ENCODE assay signal across 10 mouse cellular contexts in genomic region chr2:71273955-71274679, GRCm38 (mm10).
A peak's percentile ranks its signal among the peaks of the same experiment; 100 is the strongest.
DNase-seq lines count a peak whose midpoint lies in the region; ATAC-seq and TF ChIP-seq lines count a peak whose summit lies in the region.
"Had no signal": no experiment of that assay in that cellular context is flagged by ENCODE, and none has a peak within 500 bp of the region (broad histone marks: within the 10 kb centered on the region; RNA-seq: fewer than 3 reads in every experiment).

No protein-coding gene starts in this region.

- H3K79me2 ChIP-seq in heart, adult 2 months (replicated peaks; ENCODE audit: control insufficient read depth, insufficient read depth, low read length), result no peaks in the 10 kb centered on the region

- no peaks in the 10 kb centered on the region for H3K4me1 ChIP-seq in heart, adult 2 months (ENCODE audit: control insufficient read depth, insufficient read depth, low read length)
- no peaks in the 10 kb centered on the region; the same call in 1 of the 2 replicates for H3K4me1 ChIP-seq in bone marrow, adult 2 months (ENCODE audit: control insufficient read depth, insufficient read depth, low read length)
- H3K4me1 ChIP-seq in heart, postnatal 0 days (ENCODE audit: control insufficient read depth, insufficient read depth), result peaks cover 4% of the 10 kb centered on the region; the same call in 1 of the 2 replicates
- peaks cover 12% of the 10 kb centered on the region for H3K4me1 ChIP-seq in liver, embryonic 16.5 days (ENCODE audit: control insufficient read depth, low read depth, low read length)
- no peaks in the 10 kb centered on the region for H3K4me1 ChIP-seq in hindbrain, embryonic 14.5 days (replicated peaks; ENCODE audit: control insufficient read depth, insufficient read depth, low read length)

- peak overlapping the region; percentile 24; the same call in 1 of the 2 replicates for H3K9ac ChIP-seq in heart, adult 2 months (ENCODE audit: low read depth, low read length)
- no peak overlapping the region for H3K9ac ChIP-seq in heart, postnatal 0 days (replicated peaks; ENCODE audit: low read depth, low read length)
- no peak overlapping the region for H3K9ac ChIP-seq in liver, embryonic 16.5 days (ENCODE audit: low read depth, low read length)
- H3K9ac ChIP-seq in hindbrain, embryonic 14.5 days, result no peak overlapping the region

- WGBS in heart, adult 2 months, result 48% methylated on average over 23 of the region's 23 CpGs
- 10% methylated on average over 23 of the region's 23 CpGs for WGBS in bone marrow, adult 2 months
- 59% methylated on average over 23 of the region's 23 CpGs for WGBS in heart, postnatal 0 days
- 42% methylated on average over 23 of the region's 23 CpGs for whole genome bisulfite sequencing in liver, embryonic 16.5 days (ENCODE audit: insufficient replicate concordance)
- WGBS in hindbrain, embryonic 14.5 days, result 73% methylated on average over 23 of the region's 23 CpGs

- no peak overlapping the region for H3K27ac ChIP-seq in heart, adult 2 months
- H3K27ac ChIP-seq in bone marrow, adult 2 months (ENCODE audit: control insufficient read depth, insufficient read depth, low read depth, low read length, poor library complexity), result peak overlapping the region; percentile 4; the same call in 1 of the 2 replicates
- peak overlapping the region; percentile 65 for H3K27ac ChIP-seq in heart, postnatal 0 days (ENCODE audit: low read depth)
- no peak overlapping the region for H3K27ac ChIP-seq in liver, embryonic 16.5 days (ENCODE audit: low read length)
- H3K27ac ChIP-seq in hindbrain, embryonic 14.5 days, result no peak overlapping the region

- H3K36me3 ChIP-seq in heart, adult 2 months (ENCODE audit: control insufficient read depth, insufficient read depth, low read length), result no peaks in the 10 kb centered on the region
- peaks cover 46% of the 10 kb centered on the region for H3K36me3 ChIP-seq in heart, postnatal 0 days (replicated peaks; ENCODE audit: control insufficient read depth, insufficient read depth, low read length)
- H3K36me3 ChIP-seq in liver, embryonic 16.5 days (ENCODE audit: control insufficient read depth, insufficient read depth), result no peaks in the 10 kb centered on the region
- H3K36me3 ChIP-seq in hindbrain, embryonic 14.5 days (replicated peaks; ENCODE audit: control insufficient read depth, insufficient read depth), result peaks cover 46% of the 10 kb centered on the region

- no peak for ATAC-seq in heart, postnatal 0 days (ENCODE audit: insufficient read depth, low read depth)
- ATAC-seq in liver, embryonic 16.5 days (ENCODE audit: low read depth), result peak; percentile 32; the same call in 1 of the 2 replicates
- ATAC-seq in hindbrain, embryonic 14.5 days (ENCODE audit: low FRiP score), result no peak

- 0 out of 2 replicates have a peak overlapping the region, but pooled peaks have one; percentile 11 for H3K4me2 ChIP-seq in heart, postnatal 0 days (ENCODE audit: low read depth, low read length)
- peak overlapping the region; percentile 12; the same call in 1 of the 2 replicates for H3K4me2 ChIP-seq in liver, embryonic 16.5 days (ENCODE audit: low read depth, low read length)
- no peak overlapping the region for H3K4me2 ChIP-seq in hindbrain, embryonic 14.5 days (replicated peaks)

- intact Hi-C loops in heart, adult 2 months (cut with DNase I), result no loop called here
- intact Hi-C loops in heart, postnatal 25 days (cut with DNase I), result no loop called here

- H3K4me3 ChIP-seq in heart, adult 2 months, result no peak overlapping the region
- H3K4me3 ChIP-seq in bone marrow, adult 2 months (replicated peaks; ENCODE audit: control insufficient read depth, low read depth, low read length), result peak overlapping the region; percentile 62
- H3K4me3 ChIP-seq in heart, postnatal 0 days (ENCODE audit: low read depth, low read length), result peak overlapping the region; percentile 18
- H3K4me3 ChIP-seq in liver, embryonic 16.5 days (ENCODE audit: low read depth, low read length), result peak overlapping the region; percentile 18; the same call in 1 of the 2 replicates
- H3K4me3 ChIP-seq in hindbrain, embryonic 14.5 days (replicated peaks; ENCODE audit: low read length), result no peak overlapping the region
- H3K4me3 ChIP-seq: left cerebral cortex, adult 2 months had no signal

- TF ChIP-seq EP300 in heart, adult 2 months (IDR thresholded peaks at IDR 0.05; ENCODE audit: insufficient read depth, low read depth, low read length), result no peak
- no peak for TF ChIP-seq EP300 in heart, postnatal 0 days (IDR thresholded peaks at IDR 0.05; ENCODE audit: low read depth)

- no peak for TF ChIP-seq CTCF in heart, adult 2 months (IDR thresholded peaks at IDR 0.05)
- TF ChIP-seq CTCF in bone marrow, adult 2 months (IDR thresholded peaks at IDR 0.05; ENCODE audit: control insufficient read depth, insufficient read depth, low read length), result no peak
- TF ChIP-seq CTCF in heart, postnatal 0 days (IDR thresholded peaks at IDR 0.05; ENCODE audit: low read depth), result no peak

- H3K9me3 ChIP-seq in heart, postnatal 0 days (replicated peaks; ENCODE audit: control insufficient read depth, low read length), result no peaks in the 10 kb centered on the region
- H3K9me3 ChIP-seq in liver, embryonic 16.5 days (replicated peaks; ENCODE audit: control insufficient read depth, low read length), result no peaks in the 10 kb centered on the region
- H3K9me3 ChIP-seq in hindbrain, embryonic 14.5 days (ENCODE audit: control insufficient read depth, low read length), result no peaks in the 10 kb centered on the region

- no peak for TF ChIP-seq POLR2A in heart, adult 2 months (IDR thresholded peaks at IDR 0.05; ENCODE audit: insufficient read depth, low read depth, low read length)
- no peak for TF ChIP-seq POLR2A in bone marrow, adult 2 months (IDR thresholded peaks at IDR 0.05; ENCODE audit: borderline replicate concordance, control insufficient read depth, low read depth, low read length)

- H3K27me3 ChIP-seq in heart, adult 2 months (ENCODE audit: control insufficient read depth, insufficient read depth, low read length), result no peaks in the 10 kb centered on the region
- no peaks in the 10 kb centered on the region for H3K27me3 ChIP-seq in heart, postnatal 0 days (ENCODE audit: control insufficient read depth, insufficient read depth, low read length)
- no peaks in the 10 kb centered on the region for H3K27me3 ChIP-seq in liver, embryonic 16.5 days (ENCODE audit: control insufficient read depth, insufficient read depth, low read depth, low read length)
- no peaks in the 10 kb centered on the region for H3K27me3 ChIP-seq in hindbrain, embryonic 14.5 days (ENCODE audit: control insufficient read depth, insufficient read depth, low read length)
- H3K27me3 ChIP-seq: CH12.LX had no signal

- peak; percentile 52 to 62 for DNase-seq in heart, adult 2 months
- DNase-seq in heart, postnatal 25 days (ENCODE audit: low spot score), result no peak
- DNase-seq in heart, postnatal 0 days (ENCODE audit: low spot score), result peak; percentile 22
- DNase-seq in right cerebral cortex, postnatal 25 days, result peak; percentile 35
- DNase-seq in hindbrain, embryonic 14.5 days (ENCODE audit: low spot score), result no peak
- no peak for DNase-seq in layer of hippocampus, postnatal 25 days (ENCODE audit: extremely low spot score in 1 of 2, low spot score in 1 of 2)

Comparison
In these comparisons a context has a peak if more than half of its experiments do, and no peak if none do; other contexts are left out.
1. DNase-seq: peak in heart, adult 2 months (2 of 2), heart, postnatal 0 days (single experiment) and right cerebral cortex, postnatal 25 days (single experiment); none in heart, postnatal 25 days (single experiment), hindbrain, embryonic 14.5 days (single experiment) and layer of hippocampus, postnatal 25 days (0 of 2).
2. H3K27ac ChIP-seq: peak in bone marrow, adult 2 months (single experiment) and heart, postnatal 0 days (single experiment); none in heart, adult 2 months (single experiment), liver, embryonic 16.5 days (single experiment) and hindbrain, embryonic 14.5 days (single experiment).
3. H3K4me3 ChIP-seq: peak in bone marrow, adult 2 months (single experiment), heart, postnatal 0 days (single experiment) and liver, embryonic 16.5 days (single experiment); none in heart, adult 2 months (single experiment) and hindbrain, embryonic 14.5 days (single experiment).